Mouse (Mus musculus): ENCODE results near the gene Pygb. TPM values are rescaled to one million over a fixed set of nuclear protein-coding genes. Genes with fewer than 3 reads are reported as not detected.
A peak's percentile ranks its signal among the peaks of the same experiment; 100 is the strongest.

Gene Pygb
- total and polyA plus RNA-seq, 2 experiments from 2014 or later: 102 to 174 TPM

GRCm38 (mm10) chr2:150828654-150829053, 42.1 kb downstream of the Pygb start:
- Histone ChIP-seq H3K9me3 (ENCODE audit: low read length) (no peaks in the 10 kb centered on the region), H3K9ac (no peak overlapping the region), H3K36me3 (ENCODE audit: insufficient read depth) (peaks cover 95% of the 10 kb centered on the region), H3K4me1 (ENCODE audit: insufficient read depth) (no peaks in the 10 kb centered on the region), H3K27me3 (ENCODE audit: insufficient read depth, low read length) (no peaks in the 10 kb centered on the region), H3K4me2 (ENCODE audit: low read depth) (no peak overlapping the region), H3K4me3 (ENCODE audit: low read depth, low read length) (no peak overlapping the region), H3K27ac (ENCODE audit: low read depth, low read length) (no peak overlapping the region)
- ATAC-seq (no peak), DNase-seq (no peak)
- TF ChIP-seq CTCF (IDR thresholded peaks at IDR 0.05; ENCODE audit: low read depth): no peak; the same call in 1 of the 2 replicates
- WGBS: 90% methylated on average over 4 of the region's 4 CpGs

GRCm38 (mm10) chr2:150830011-150830410, 43.5 kb downstream of the Pygb start:
- ATAC-seq: no peak
- no peak overlapping the region for H3K4me3 ChIP-seq (ENCODE audit: low read depth, low read length)
- TF ChIP-seq CTCF (IDR thresholded peaks at IDR 0.05; ENCODE audit: low read depth): no peak
- no peak for DNase-seq
- no peak overlapping the region for H3K4me2 ChIP-seq (ENCODE audit: low read depth)
- WGBS: 93% methylated on average over 2 of the region's 2 CpGs
- H3K27ac ChIP-seq (ENCODE audit: low read depth, low read length): no peak overlapping the region
- H3K27me3 ChIP-seq (ENCODE audit: insufficient read depth, low read length): no peaks in the 10 kb centered on the region
- no peaks in the 10 kb centered on the region for H3K4me1 ChIP-seq (ENCODE audit: insufficient read depth)
- peaks cover 93% of the 10 kb centered on the region for H3K36me3 ChIP-seq (ENCODE audit: insufficient read depth)
- H3K9ac ChIP-seq: no peak overlapping the region
- no peaks in the 10 kb centered on the region for H3K9me3 ChIP-seq (ENCODE audit: low read length)

GRCm38 (mm10) chr2:150830911-150831441, 44.4 kb downstream of the Pygb start:
- 85% methylated on average over 3 of the region's 3 CpGs for WGBS
- Histone ChIP-seq H3K27me3 (ENCODE audit: insufficient read depth, low read length) (no peaks in the 10 kb centered on the region), H3K4me2 (ENCODE audit: low read depth) (no peak overlapping the region), H3K36me3 (ENCODE audit: insufficient read depth) (peaks cover 91% of the 10 kb centered on the region), H3K9ac (no peak overlapping the region), H3K4me1 (ENCODE audit: insufficient read depth) (no peaks in the 10 kb centered on the region), H3K4me3 (ENCODE audit: low read depth, low read length) (no peak overlapping the region), H3K9me3 (ENCODE audit: low read length) (no peaks in the 10 kb centered on the region), H3K27ac (ENCODE audit: low read depth, low read length) (no peak overlapping the region)
- DNase-seq: no peak
- TF ChIP-seq CTCF (IDR thresholded peaks at IDR 0.05; ENCODE audit: low read depth): no peak
- ATAC-seq: peak; percentile 18; the same call in 1 of the 2 replicates

- H3K9me3 ChIP-seq (ENCODE audit: low read length): no peaks in the 10 kb centered on the region
- no peaks in the 10 kb centered on the region for H3K27me3 ChIP-seq (ENCODE audit: insufficient read depth, low read length)
- H3K4me1 ChIP-seq (ENCODE audit: insufficient read depth): no peaks in the 10 kb centered on the region
- H3K27ac ChIP-seq (ENCODE audit: low read depth, low read length): no peak overlapping the region
- no peak overlapping the region for H3K4me2 ChIP-seq (ENCODE audit: low read depth)
- no peak for TF ChIP-seq CTCF (IDR thresholded peaks at IDR 0.05; ENCODE audit: low read depth)
- H3K9ac ChIP-seq: no peak overlapping the region
- no peak overlapping the region for H3K4me3 ChIP-seq (ENCODE audit: low read depth, low read length)
- WGBS: 94% methylated on average over 7 of the region's 7 CpGs
- DNase-seq: no peak
- H3K36me3 ChIP-seq (ENCODE audit: insufficient read depth): peaks cover 87% of the 10 kb centered on the region
- ATAC-seq: 0 out of 2 replicates have a peak, but pooled peaks have one; percentile 2
These were observed 45.5 kb downstream of the Pygb start for GRCm38 (mm10) chr2:150832029-150832428.

- Histone ChIP-seq H3K4me3 (ENCODE audit: low read depth, low read length) (no peak overlapping the region), H3K4me2 (ENCODE audit: low read depth) (no peak overlapping the region), H3K9me3 (ENCODE audit: low read length) (no peaks in the 10 kb centered on the region), H3K27ac (ENCODE audit: low read depth, low read length) (no peak overlapping the region), H3K36me3 (ENCODE audit: insufficient read depth) (peaks cover 78% of the 10 kb centered on the region), H3K4me1 (ENCODE audit: insufficient read depth) (no peaks in the 10 kb centered on the region), H3K27me3 (ENCODE audit: insufficient read depth, low read length) (no peaks in the 10 kb centered on the region), H3K9ac (no peak overlapping the region)
- ATAC-seq (no peak), DNase-seq (no peak)
- WGBS: 73% methylated on average over 7 of the region's 7 CpGs
- TF ChIP-seq CTCF (IDR thresholded peaks at IDR 0.05; ENCODE audit: low read depth): no peak
These were observed 48.1 kb downstream of the Pygb start for GRCm38 (mm10) chr2:150834616-150835015.

GRCm38 (mm10) chr2:150835975-150836374, 49.4 kb downstream of the Pygb start:
- Histone ChIP-seq H3K27ac (ENCODE audit: low read depth, low read length) (no peak overlapping the region), H3K9me3 (ENCODE audit: low read length) (no peaks in the 10 kb centered on the region), H3K4me2 (ENCODE audit: low read depth) (no peak overlapping the region), H3K27me3 (ENCODE audit: insufficient read depth, low read length) (no peaks in the 10 kb centered on the region), H3K9ac (no peak overlapping the region), H3K36me3 (ENCODE audit: insufficient read depth) (peaks cover 64% of the 10 kb centered on the region), H3K4me1 (ENCODE audit: insufficient read depth) (no peaks in the 10 kb centered on the region), H3K4me3 (ENCODE audit: low read depth, low read length) (no peak overlapping the region)
- no peak for TF ChIP-seq CTCF (IDR thresholded peaks at IDR 0.05; ENCODE audit: low read depth)
- WGBS: 96% methylated on average over 4 of the region's 4 CpGs
- ATAC-seq (no peak), DNase-seq (no peak)

GRCm38 (mm10) chr2:150836906-150837305, 50.4 kb downstream of the Pygb start:
- DNase-seq (no peak), ATAC-seq (no peak)
- no peaks in the 10 kb centered on the region for H3K9me3 ChIP-seq (ENCODE audit: low read length)
- TF ChIP-seq CTCF (IDR thresholded peaks at IDR 0.05; ENCODE audit: low read depth): no peak
- no peaks in the 10 kb centered on the region for H3K4me1 ChIP-seq (ENCODE audit: insufficient read depth)
- H3K27me3 ChIP-seq (ENCODE audit: insufficient read depth, low read length): no peaks in the 10 kb centered on the region
- no peak overlapping the region for H3K27ac ChIP-seq (ENCODE audit: low read depth, low read length)
- H3K36me3 ChIP-seq (ENCODE audit: insufficient read depth): peaks cover 55% of the 10 kb centered on the region
- H3K4me2 ChIP-seq (ENCODE audit: low read depth): no peak overlapping the region
- H3K4me3 ChIP-seq (ENCODE audit: low read depth, low read length): no peak overlapping the region
- H3K9ac ChIP-seq: no peak overlapping the region
- WGBS: 61% methylated on average over 15 of the region's 15 CpGs

Measured in forebrain, postnatal 0 days (tissue).